Mouse (Mus musculus) heart, postnatal 0 days (tissue): ENCODE data around the gene Filip1l. TPM values are rescaled to one million over a fixed set of nuclear protein-coding genes. Genes with fewer than 3 reads are reported as not detected.

Experiments
- ATAC-seq: fragments of 200-750 bp; cut with Nextera tagmentation; 2 replicates; pipeline ENCODE4 v1.8.0; 2017; ENCODE audit warnings: low read depth, moderate number of reproducible peaks, moderate library complexity; ENCODE audit not compliant: insufficient read depth
- DNase-seq: peaks from one replicate; pipeline ENCODE4 v3.0.0-alpha.2; 2016; ENCODE audit warnings: low spot score
- H3K27ac ChIP-seq: fragments of 300-500 bp; sonication (generic); 2 replicates; pipeline ENCODE4 v1.5.1; 2014; ENCODE audit warnings: low read depth, mild to moderate bottlenecking
- H3K27me3 ChIP-seq: fragments of 300-500 bp; sonication (generic); 2 replicates; pipeline ENCODE4 v1.6.1; 2014; ENCODE audit warnings: low read length, mixed read lengths; ENCODE audit not compliant: control insufficient read depth, insufficient read depth
- H3K36me3 ChIP-seq: fragments of 300-500 bp; sonication (generic); replicated peaks from 2 replicates; pipeline ENCODE4 v1.6.1; 2014; ENCODE audit warnings: low read length, mixed read lengths; ENCODE audit not compliant: control insufficient read depth, insufficient read depth
- H3K4me1 ChIP-seq: fragments of 300-500 bp; sonication (generic); 2 replicates; pipeline ENCODE4 v1.6.1; 2014; ENCODE audit warnings: antibody characterized with exemption; ENCODE audit not compliant: control insufficient read depth, insufficient read depth
- H3K4me2 ChIP-seq: fragments of 300-500 bp; sonication (generic); 2 replicates; pipeline ENCODE4 v1.6.1; 2014; ENCODE audit warnings: low read depth, mild to moderate bottlenecking, low read length, moderate library complexity
- H3K4me3 ChIP-seq: fragments of 300-500 bp; sonication (generic); 2 replicates; pipeline ENCODE4 v1.5.1; 2014; ENCODE audit warnings: low read depth, low read length
- H3K9ac ChIP-seq: fragments of 300-500 bp; sonication (generic); replicated peaks from 2 replicates; pipeline ENCODE4 v1.6.1; 2014; ENCODE audit warnings: low read depth, low read length, mixed read lengths
- H3K9me3 ChIP-seq: fragments of 300-500 bp; sonication (generic); replicated peaks from 2 replicates; pipeline ENCODE4 v1.6.1; 2016; ENCODE audit warnings: low read length; ENCODE audit not compliant: control insufficient read depth
- CTCF ChIP-seq: IDR thresholded peaks from 2 replicates; pipeline ENCODE4 v1.5.1; 2016; ENCODE audit warnings: antibody characterized with exemption, control low read depth, low read depth
- EP300 ChIP-seq: IDR thresholded peaks from 2 replicates; pipeline ENCODE4 v1.6.1; 2016; ENCODE audit warnings: antibody characterized with exemption, low read depth
- WGBS: fragments of 180-500 bp; shearing (Covaris S2); extraction: QIAGEN DNeasy Blood & Tissue Kit; methylation state at CpG from one replicate; pipeline ENCODE4 v1.1.7; 2014; 5-methylcytosine and 5-hydroxymethylcytosine counted together
- polyA plus RNA-seq: library from polyadenylated mRNA; unstranded; fragments of >200 nt; fragmentation: Nextera tagmentation; extraction: Ambion mirVana; gene quantifications from 2 replicates; pipeline ENCODE4 v1.2.1, GENCODE M21; 2015
- total RNA-seq: library from RNA; depleted of rRNA; stranded (reverse); fragments of >200 nt; gene quantifications from 2 replicates; pipeline ENCODE4 v1.2.3, GENCODE M21; 2014; ENCODE audit warnings: low replicate concordance

Gene Filip1l
- total and polyA plus RNA-seq, 2 experiments from 2014 or later = 14.1 to 26.0 TPM

DNA sequence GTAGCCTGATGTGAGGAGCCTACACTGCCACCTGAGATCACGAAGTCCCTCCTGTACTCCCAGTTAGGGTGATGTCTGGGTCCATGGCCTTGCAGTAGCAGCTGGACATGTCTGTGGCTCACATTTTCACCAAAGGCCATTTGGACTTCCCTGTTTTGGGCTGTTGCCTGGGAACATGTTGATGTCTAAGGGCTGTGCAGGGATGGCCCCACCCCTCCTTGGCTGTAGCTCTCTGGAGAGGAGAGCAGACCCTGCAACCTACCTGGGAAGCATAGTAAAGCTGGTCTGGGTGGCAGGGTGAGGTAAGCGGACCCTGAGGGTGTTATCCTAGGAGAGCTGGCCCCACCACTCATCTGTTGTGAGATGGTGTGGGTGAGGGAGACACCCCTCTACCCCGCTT is 7.9 kb downstream of the Filip1l start:
- ATAC-seq = no peak
- Histone ChIP-seq H3K9ac (no peak overlapping the region), H3K4me2 (no peak overlapping the region), H3K4me3 (no peak overlapping the region), H3K27ac (no peak overlapping the region), H3K36me3 (no peaks in the 10 kb centered on the region), H3K4me1 (peaks cover 22% of the 10 kb centered on the region; the same call in 1 of the 2 replicates), H3K9me3 (no peaks in the 10 kb centered on the region), H3K27me3 (no peaks in the 10 kb centered on the region)
- WGBS = 91% methylated on average over 3 of the region's 3 CpGs
- TF ChIP-seq CTCF (no peak), EP300 (no peak)
- no peak for DNase-seq

DNA sequence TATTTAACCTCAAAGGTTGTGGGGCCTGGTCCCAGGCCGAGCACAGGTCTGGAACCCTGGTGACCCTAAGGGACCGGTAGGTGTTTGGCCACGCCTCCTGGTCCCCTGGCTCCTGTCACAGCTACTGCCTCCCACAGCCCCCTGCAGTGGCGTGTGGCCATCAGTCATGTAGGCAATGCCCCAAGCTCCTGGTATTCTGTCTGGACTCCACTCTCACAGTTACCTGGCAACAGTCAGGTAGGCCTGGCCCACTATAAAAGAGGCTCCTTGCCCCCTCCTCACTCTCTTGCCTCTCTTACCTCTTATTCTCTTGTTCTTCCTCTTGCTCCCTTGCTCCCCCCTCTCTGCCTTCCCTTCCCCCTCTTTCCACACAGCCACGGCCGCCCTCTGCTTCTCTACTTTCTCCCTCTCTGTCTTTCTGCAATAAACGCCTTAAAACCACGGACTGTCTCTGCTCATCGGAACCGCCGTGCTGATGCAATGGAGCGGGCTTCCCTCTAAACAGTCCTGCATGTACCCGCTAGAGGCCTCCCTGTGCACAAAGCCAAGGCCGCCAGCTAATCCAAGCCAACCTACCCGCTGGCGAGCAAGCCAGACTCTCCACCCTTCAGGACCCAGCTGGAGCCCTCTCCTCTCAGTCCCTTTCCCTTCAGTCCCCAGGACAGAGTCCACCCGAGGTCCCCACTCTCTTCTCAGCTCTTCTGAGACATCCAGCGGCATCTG is 9.9 kb downstream of the Filip1l start:
- Histone ChIP-seq H3K36me3 (no peaks in the 10 kb centered on the region), H3K4me3 (peak overlapping the region; percentile 19; the same call in 1 of the 2 replicates), H3K27me3 (no peaks in the 10 kb centered on the region), H3K9me3 (no peaks in the 10 kb centered on the region), H3K4me2 (peak overlapping the region; percentile 56), H3K9ac (peak overlapping the region; percentile 35; the same call in 1 of the 2 replicates), H3K27ac (peak overlapping the region; percentile 56; the same call in 1 of the 2 replicates), H3K4me1 (peaks cover 19% of the 10 kb centered on the region; the same call in 1 of the 2 replicates)
- 35% methylated on average over 18 of the region's 18 CpGs for WGBS
- peak; percentile 60 for DNase-seq
- TF ChIP-seq CTCF (peak; percentile 61), EP300 (no peak)
- peak; percentile 86 for ATAC-seq

DNA sequence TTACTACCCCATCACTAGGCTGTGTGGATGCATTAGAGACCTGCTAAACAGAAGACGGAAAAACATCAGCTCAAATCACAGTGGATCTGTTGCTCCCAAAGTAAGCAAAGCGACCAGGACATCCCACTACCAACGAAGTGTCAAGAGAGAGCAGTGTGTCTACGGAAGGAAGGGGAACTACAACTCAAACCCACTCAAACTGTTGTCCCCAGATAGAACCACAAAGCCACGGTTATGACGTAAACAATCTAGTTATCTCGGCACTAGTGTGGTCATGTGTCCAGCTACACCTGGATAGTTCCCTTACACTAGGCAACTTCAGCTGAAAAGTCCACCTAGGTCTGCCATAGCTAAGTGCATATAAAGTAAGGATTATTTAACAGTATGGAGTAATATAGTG is 11.6 kb downstream of the Filip1l start:
- no peak for ATAC-seq
- no peak for TF ChIP-seq CTCF
- no peak for TF ChIP-seq EP300
- no peak overlapping the region for H3K4me2 ChIP-seq

DNA sequence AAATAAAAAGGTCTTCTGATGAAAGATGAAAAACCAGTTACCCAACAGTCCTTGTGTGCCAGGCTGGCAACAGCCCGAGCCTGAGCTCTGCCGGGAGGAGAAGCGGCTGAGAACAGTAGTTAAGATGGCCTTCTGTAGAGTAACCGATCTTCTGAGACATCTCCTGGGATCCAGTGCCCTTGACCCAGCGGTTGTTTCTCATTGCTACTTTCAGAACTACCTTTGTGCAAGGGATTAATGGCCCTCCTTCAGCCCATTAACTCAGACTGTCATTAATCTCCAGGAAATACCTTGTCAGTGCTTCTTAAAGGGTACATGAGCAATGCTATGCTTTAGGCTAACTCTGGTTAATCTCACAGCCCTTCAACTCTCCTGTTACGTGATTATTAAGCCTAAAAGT is 13.2 kb downstream of the Filip1l start:
- Histone ChIP-seq H3K27ac (no peak overlapping the region), H3K27me3 (no peaks in the 10 kb centered on the region), H3K4me1 (peaks cover 21% of the 10 kb centered on the region), H3K9me3 (no peaks in the 10 kb centered on the region), H3K9ac (no peak overlapping the region), H3K36me3 (no peaks in the 10 kb centered on the region), H3K4me3 (no peak overlapping the region), H3K4me2 (no peak overlapping the region)
- 85% methylated on average over 6 of the region's 6 CpGs for WGBS
- TF ChIP-seq EP300 (no peak), CTCF (no peak)
- ATAC-seq (no peak), DNase-seq (no peak)

More for the DNA sequence above, 11.6 kb downstream of the Filip1l start:
- peaks cover 15% of the 10 kb centered on the region for H3K4me1 ChIP-seq
- H3K36me3 ChIP-seq = no peaks in the 10 kb centered on the region
- no peak overlapping the region for H3K9ac ChIP-seq
- no peak overlapping the region for H3K27ac ChIP-seq
- no peaks in the 10 kb centered on the region for H3K27me3 ChIP-seq
- H3K9me3 ChIP-seq = no peaks in the 10 kb centered on the region
- no peak for DNase-seq
- no peak overlapping the region for H3K4me3 ChIP-seq
- 69% methylated on average over 7 of the region's 7 CpGs for WGBS

DNA sequence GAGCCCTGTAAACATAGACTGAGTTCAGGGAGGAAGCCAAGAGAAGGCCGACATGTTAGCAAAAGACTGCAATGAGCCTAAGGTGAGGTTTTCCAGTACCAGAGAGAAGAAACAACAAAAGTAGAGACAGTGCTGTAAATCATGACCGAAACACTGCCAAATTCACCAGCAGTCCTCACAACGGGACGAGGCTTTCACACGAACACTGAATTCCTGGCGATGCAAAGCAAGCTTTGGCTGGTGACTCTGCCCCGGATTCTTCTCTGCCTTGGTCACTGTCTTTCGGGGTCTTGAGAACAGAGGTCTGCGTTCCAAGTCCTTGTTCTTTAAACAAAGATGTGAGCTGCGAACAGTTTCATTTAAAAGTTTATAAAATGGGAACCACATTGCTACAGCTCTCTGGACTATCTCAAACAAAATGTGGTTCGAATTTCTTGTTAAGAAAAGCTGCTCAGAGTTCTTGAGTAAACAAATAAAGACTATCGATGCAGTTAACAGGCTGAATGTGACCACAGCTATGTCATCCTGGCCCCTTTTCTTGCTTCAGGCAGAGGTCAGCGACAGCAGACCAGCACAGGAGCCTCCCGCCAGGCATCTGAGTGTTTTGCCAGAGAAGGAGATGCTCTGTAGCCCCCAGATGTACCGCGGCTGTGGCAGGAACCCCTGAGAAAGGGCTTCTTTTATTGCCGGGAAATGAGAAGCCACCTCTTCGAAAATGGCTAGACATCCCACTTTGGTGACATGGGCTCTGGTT is 14.2 kb downstream of the Filip1l start:
- DNase-seq (no peak), ATAC-seq (no peak)
- Histone ChIP-seq H3K9me3 (no peaks in the 10 kb centered on the region), H3K36me3 (no peaks in the 10 kb centered on the region), H3K9ac (no peak overlapping the region), H3K27me3 (no peaks in the 10 kb centered on the region), H3K4me1 (peaks cover 21% of the 10 kb centered on the region), H3K4me2 (no peak overlapping the region), H3K4me3 (no peak overlapping the region), H3K27ac (no peak overlapping the region)
- 70% methylated on average over 18 of the region's 18 CpGs for WGBS
- no peak for TF ChIP-seq EP300
- no peak for TF ChIP-seq CTCF
